Mouse (Mus musculus) intestine, embryonic 14.5 days (tissue): Measurements from ENCODE around the gene Ostf1. TPM values are rescaled to one million over a fixed set of nuclear protein-coding genes. Genes with fewer than 3 reads are reported as not detected.

Experiments
- ATAC-seq: fragments of 200-750 bp; cut with Nextera tagmentation; replicated peaks from 2 replicates; pipeline ENCODE4 v1.8.0; 2017; ENCODE audit warnings: low read depth, moderate number of reproducible peaks, moderate TSS enrichment, moderate library complexity; ENCODE audit not compliant: low FRiP score, low TSS enrichment
- DNase-seq: peaks from one replicate; pipeline ENCODE4 v3.0.0-alpha.2; 2018; ENCODE audit warnings: low spot score
- H3K27ac ChIP-seq: fragments of 300-500 bp; sonication (generic); 2 replicates; pipeline ENCODE4 v1.5.1; 2014; ENCODE audit warnings: low read depth, mild to moderate bottlenecking, control low read depth
- H3K27me3 ChIP-seq: fragments of 300-500 bp; sonication (generic); replicated peaks from 2 replicates; pipeline ENCODE4 v1.6.1; 2014; ENCODE audit warnings: low read length, control low read depth; ENCODE audit not compliant: control insufficient read depth, insufficient read depth
- H3K36me3 ChIP-seq: fragments of 300-500 bp; sonication (generic); 2 replicates; pipeline ENCODE4 v1.6.1; 2014; ENCODE audit warnings: low read length, control low read depth; ENCODE audit not compliant: control insufficient read depth, insufficient read depth
- H3K4me1 ChIP-seq: fragments of 300-500 bp; sonication (generic); replicated peaks from 2 replicates; pipeline ENCODE4 v1.6.1; 2014; ENCODE audit warnings: low read length, control low read depth, mixed read lengths; ENCODE audit not compliant: control insufficient read depth, insufficient read depth
- H3K4me2 ChIP-seq: fragments of 300-500 bp; sonication (generic); 2 replicates; pipeline ENCODE4 v1.6.1; 2014; ENCODE audit warnings: low read length
- H3K4me3 ChIP-seq: fragments of 300-500 bp; sonication (generic); 2 replicates; pipeline ENCODE4 v1.5.1; 2014; ENCODE audit warnings: low read depth, low read length, control low read depth, mixed read lengths
- H3K9ac ChIP-seq: fragments of 300-500 bp; sonication (generic); 2 replicates; pipeline ENCODE4 v1.6.1; 2014; ENCODE audit warnings: mild to moderate bottlenecking, low read length
- H3K9me3 ChIP-seq: fragments of 300-500 bp; sonication (generic); 2 replicates; pipeline ENCODE4 v1.6.1; 2016; ENCODE audit warnings: low read length, control low read depth; ENCODE audit not compliant: control insufficient read depth
- WGBS: fragments of 180-500 bp; shearing (Covaris S2); extraction: QIAGEN DNeasy Blood & Tissue Kit; methylation state at CpG from one replicate; pipeline ENCODE4 v1.1.7; 2014; 5-methylcytosine and 5-hydroxymethylcytosine counted together
- polyA plus RNA-seq: library from polyadenylated mRNA; unstranded; fragments of >200 nt; fragmentation: Nextera tagmentation; extraction: Ambion mirVana; gene quantifications from 2 replicates; pipeline ENCODE4 v1.2.1, GENCODE M21; 2014

The Ostf1 gene
- polyA plus RNA-seq, 1 experiment from 2014 or later = 68.9 TPM

GRCm38 (mm10) chr19:18650473-18650872, 18.9 kb upstream of the Ostf1 start:
- ATAC-seq (no peak), DNase-seq (no peak)
- Histone ChIP-seq H3K4me2 (no peak overlapping the region), H3K4me1 (no peaks in the 10 kb centered on the region), H3K9ac (no peak overlapping the region), H3K4me3 (no peak overlapping the region), H3K9me3 (no peaks in the 10 kb centered on the region), H3K36me3 (no peaks in the 10 kb centered on the region), H3K27ac (no peak overlapping the region), H3K27me3 (no peaks in the 10 kb centered on the region)
- 77% methylated on average over 6 of the region's 6 CpGs for WGBS

- no peak overlapping the region for H3K4me3 ChIP-seq
- no peaks in the 10 kb centered on the region for H3K27me3 ChIP-seq
- H3K27ac ChIP-seq = no peak overlapping the region
- ATAC-seq = no peak
- no peaks in the 10 kb centered on the region for H3K4me1 ChIP-seq
- 86% methylated on average over 4 of the region's 4 CpGs for WGBS
- no peak overlapping the region for H3K9ac ChIP-seq
- H3K4me2 ChIP-seq = no peak overlapping the region
- no peak for DNase-seq
- no peaks in the 10 kb centered on the region for H3K36me3 ChIP-seq
- no peaks in the 10 kb centered on the region for H3K9me3 ChIP-seq
Observed at GRCm38 (mm10) chr19:18649955-18650354, 18.3 kb upstream of the Ostf1 start.

GRCm38 (mm10) chr19:18648558-18648945, 16.9 kb upstream of the Ostf1 start:
- H3K4me3 ChIP-seq = no peak overlapping the region
- H3K36me3 ChIP-seq = no peaks in the 10 kb centered on the region
- H3K27me3 ChIP-seq = no peaks in the 10 kb centered on the region
- DNase-seq (no peak), ATAC-seq (no peak)
- no peaks in the 10 kb centered on the region for H3K4me1 ChIP-seq
- H3K9ac ChIP-seq = no peak overlapping the region
- 77% methylated on average over 6 of the region's 6 CpGs for WGBS
- H3K9me3 ChIP-seq = no peaks in the 10 kb centered on the region
- H3K27ac ChIP-seq = no peak overlapping the region
- no peak overlapping the region for H3K4me2 ChIP-seq

GRCm38 (mm10) chr19:18647775-18648557, 16.3 kb upstream of the Ostf1 start:
- ATAC-seq = no peak

GRCm38 (mm10) chr19:18646853-18647420, 15.3 kb upstream of the Ostf1 start:
- Histone ChIP-seq H3K4me3 (no peak overlapping the region), H3K9ac (no peak overlapping the region), H3K27ac (no peak overlapping the region), H3K9me3 (no peaks in the 10 kb centered on the region), H3K27me3 (no peaks in the 10 kb centered on the region), H3K4me2 (no peak overlapping the region), H3K36me3 (no peaks in the 10 kb centered on the region; the same call in 1 of the 2 replicates), H3K4me1 (no peaks in the 10 kb centered on the region)
- ATAC-seq (no peak), DNase-seq (no peak)
- WGBS = 80% methylated on average over 5 of the region's 5 CpGs

More at GRCm38 (mm10) chr19:18647775-18648557, 16.3 kb upstream of the Ostf1 start:
- no peak overlapping the region for H3K4me2 ChIP-seq
- no peaks in the 10 kb centered on the region for H3K27me3 ChIP-seq
- H3K27ac ChIP-seq = no peak overlapping the region
- no peaks in the 10 kb centered on the region for H3K4me1 ChIP-seq
- no peak overlapping the region for H3K9ac ChIP-seq
- H3K4me3 ChIP-seq = no peak overlapping the region
- DNase-seq = no peak
- WGBS = 51% methylated on average over 9 of the region's 9 CpGs
- H3K36me3 ChIP-seq = no peaks in the 10 kb centered on the region
- no peaks in the 10 kb centered on the region for H3K9me3 ChIP-seq

GRCm38 (mm10) chr19:18646397-18646796, 14.8 kb upstream of the Ostf1 start:
- 66% methylated on average over 3 of the region's 3 CpGs for WGBS
- no peaks in the 10 kb centered on the region; the same call in 1 of the 2 replicates for H3K36me3 ChIP-seq
- no peaks in the 10 kb centered on the region for H3K4me1 ChIP-seq
- H3K27ac ChIP-seq = no peak overlapping the region
- DNase-seq (no peak), ATAC-seq (no peak)
- no peak overlapping the region for H3K9ac ChIP-seq
- H3K27me3 ChIP-seq = no peaks in the 10 kb centered on the region
- H3K9me3 ChIP-seq = no peaks in the 10 kb centered on the region
- no peak overlapping the region for H3K4me2 ChIP-seq
- no peak overlapping the region for H3K4me3 ChIP-seq

GRCm38 (mm10) chr19:18644084-18644483, 12.5 kb upstream of the Ostf1 start:
- WGBS = 70% methylated on average over 6 of the region's 6 CpGs
- no peak overlapping the region for H3K4me2 ChIP-seq
- ATAC-seq = no peak

GRCm38 (mm10) chr19:18643411-18643810, 11.8 kb upstream of the Ostf1 start:
- Histone ChIP-seq H3K9me3 (no peaks in the 10 kb centered on the region), H3K4me2 (no peak overlapping the region), H3K27me3 (no peaks in the 10 kb centered on the region), H3K27ac (no peak overlapping the region), H3K36me3 (no peaks in the 10 kb centered on the region; the same call in 1 of the 2 replicates), H3K9ac (no peak overlapping the region), H3K4me1 (no peaks in the 10 kb centered on the region), H3K4me3 (no peak overlapping the region)
- 67% methylated on average over 4 of the region's 4 CpGs for WGBS
- DNase-seq = no peak
- ATAC-seq = no peak

More at GRCm38 (mm10) chr19:18644084-18644483, 12.5 kb upstream of the Ostf1 start:
- Histone ChIP-seq H3K9me3 (no peaks in the 10 kb centered on the region), H3K9ac (no peak overlapping the region), H3K27me3 (no peaks in the 10 kb centered on the region), H3K4me1 (no peaks in the 10 kb centered on the region), H3K4me3 (no peak overlapping the region), H3K27ac (no peak overlapping the region), H3K36me3 (no peaks in the 10 kb centered on the region; the same call in 1 of the 2 replicates)
- no peak for DNase-seq
